Mouse (Mus musculus): Measurements from ENCODE around the gene Acadvl. TPM values are rescaled to one million over a fixed set of nuclear protein-coding genes. Genes with fewer than 3 reads are reported as not detected.

The Acadvl gene
- polyA plus RNA-seq, 1 experiment = 87.8 TPM

GRCm38 (mm10) chr11:69965271-69966005, 49.8 kb downstream of the Acadvl start:
- no peaks in the 10 kb centered on the region for H3K79me3 ChIP-seq (ENCODE audit: low read depth)
- H3K27me3 ChIP-seq (ENCODE audit: control insufficient read depth, insufficient read depth, insufficient read length) = peaks cover 27% of the 10 kb centered on the region
- TF ChIP-seq FOSL1 (IDR thresholded peaks at IDR 0.05; ENCODE audit: insufficient read depth, low read length, poor library complexity, severe bottlenecking) (no peak), MAX (IDR thresholded peaks at IDR 0.05) (no peak), USF1 (IDR thresholded peaks at IDR 0.05; ENCODE audit: low read depth) (no peak), CEBPB (IDR thresholded peaks at IDR 0.05; ENCODE audit: low read depth) (no peak), MYOG (IDR thresholded peaks at IDR 0.05; ENCODE audit: control insufficient read depth, extremely low read depth, insufficient read length) (no peak), CTCF (IDR thresholded peaks at IDR 0.05; ENCODE audit: control insufficient read depth, insufficient read depth, insufficient read length) (no peak), MYOD1 (IDR thresholded peaks at IDR 0.05; ENCODE audit: control insufficient read depth, insufficient read length, low read depth) (no peak)
- H3K4me3 ChIP-seq (ENCODE audit: insufficient read depth, poor library complexity, severe bottlenecking) = no peak overlapping the region
- peaks cover 27% of the 10 kb centered on the region for H3K36me3 ChIP-seq (ENCODE audit: control insufficient read depth, insufficient read depth)
- no peaks in the 10 kb centered on the region for H3K79me2 ChIP-seq (ENCODE audit: control insufficient read depth, insufficient read depth)
- H3ac ChIP-seq (ENCODE audit: control insufficient read depth, insufficient read length, low read depth) = no peak overlapping the region

GRCm38 (mm10) chr11:69964650-69965270, 50.5 kb downstream of the Acadvl start, which contains the start of gene Cldn7:
TSS of gene Cldn7 (plus strand) at chr11:69964779.
- no peak within 1 kb of the TSS for H3K4me3 ChIP-seq (ENCODE audit: insufficient read depth, poor library complexity, severe bottlenecking)
- H3K27me3 ChIP-seq (ENCODE audit: control insufficient read depth, insufficient read depth, insufficient read length) = peaks cover 27% of the 10 kb centered on the region
- no peaks in the 10 kb centered on the region for H3K79me2 ChIP-seq (ENCODE audit: control insufficient read depth, insufficient read depth)
- peaks cover 20% of the 10 kb centered on the region for H3K36me3 ChIP-seq (ENCODE audit: control insufficient read depth, insufficient read depth)
- no peak for TF ChIP-seq MYOD1 (IDR thresholded peaks at IDR 0.05; ENCODE audit: control insufficient read depth, insufficient read length, low read depth)
- TF ChIP-seq MYOG (IDR thresholded peaks at IDR 0.05; ENCODE audit: control insufficient read depth, extremely low read depth, insufficient read length) = no peak
- H3ac ChIP-seq (ENCODE audit: control insufficient read depth, insufficient read length, low read depth) = no peak within 1 kb of the TSS
- H3K79me3 ChIP-seq (ENCODE audit: low read depth) = no peaks in the 10 kb centered on the region

- Histone ChIP-seq H3K4me3 (ENCODE audit: insufficient read depth, poor library complexity, severe bottlenecking) (no peak overlapping the region), H3K79me3 (ENCODE audit: low read depth) (no peaks in the 10 kb centered on the region), H3ac (ENCODE audit: control insufficient read depth, insufficient read length, low read depth) (no peak overlapping the region), H3K79me2 (ENCODE audit: control insufficient read depth, insufficient read depth) (no peaks in the 10 kb centered on the region), H3K36me3 (ENCODE audit: control insufficient read depth, insufficient read depth) (no peaks in the 10 kb centered on the region), H3K27me3 (ENCODE audit: control insufficient read depth, insufficient read depth, insufficient read length) (peaks cover 27% of the 10 kb centered on the region)
- no peak for TF ChIP-seq MYOG (IDR thresholded peaks at IDR 0.05; ENCODE audit: control insufficient read depth, extremely low read depth, insufficient read length)
- TF ChIP-seq USF1 (IDR thresholded peaks at IDR 0.05; ENCODE audit: low read depth) = no peak
- no peak for TF ChIP-seq MYOD1 (IDR thresholded peaks at IDR 0.05; ENCODE audit: control insufficient read depth, insufficient read length, low read depth)
- TF ChIP-seq CTCF (IDR thresholded peaks at IDR 0.05; ENCODE audit: control insufficient read depth, insufficient read depth, insufficient read length) = no peak
- no peak for TF ChIP-seq FOSL1 (IDR thresholded peaks at IDR 0.05; ENCODE audit: insufficient read depth, low read length, poor library complexity, severe bottlenecking)
- no peak for TF ChIP-seq MAX (IDR thresholded peaks at IDR 0.05)
- TF ChIP-seq CEBPB (IDR thresholded peaks at IDR 0.05; ENCODE audit: low read depth) = no peak
Measured at GRCm38 (mm10) chr11:69961841-69962240, 53.4 kb downstream of the Acadvl start.

DNA sequence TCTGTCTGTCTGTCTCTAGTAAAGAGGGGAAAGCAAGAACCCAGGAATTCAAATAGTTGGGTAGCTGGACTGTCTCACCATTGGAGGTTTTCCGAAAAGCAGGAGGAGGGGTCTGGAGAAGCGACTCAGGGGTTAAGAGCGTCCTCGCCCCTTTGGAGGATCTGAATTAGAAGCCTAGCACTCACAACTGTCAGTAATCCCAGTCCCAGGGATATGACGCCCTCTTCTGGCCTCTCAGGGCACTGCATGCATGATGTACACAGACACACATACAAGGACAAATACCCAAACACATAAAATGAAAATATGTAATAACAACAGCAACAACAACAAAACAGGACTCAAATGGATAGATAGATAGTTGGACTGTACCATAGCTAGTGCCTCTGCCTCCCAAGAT, 54.6 kb downstream of the Acadvl start:
- Histone ChIP-seq H3ac (ENCODE audit: control insufficient read depth, insufficient read length, low read depth) (no peak overlapping the region), H3K79me3 (ENCODE audit: low read depth) (no peaks in the 10 kb centered on the region), H3K27me3 (ENCODE audit: control insufficient read depth, insufficient read depth, insufficient read length) (peaks cover 20% of the 10 kb centered on the region), H3K79me2 (ENCODE audit: control insufficient read depth, insufficient read depth) (no peaks in the 10 kb centered on the region), H3K4me3 (ENCODE audit: insufficient read depth, poor library complexity, severe bottlenecking) (no peak overlapping the region), H3K36me3 (ENCODE audit: control insufficient read depth, insufficient read depth) (no peaks in the 10 kb centered on the region)
- no peak for TF ChIP-seq USF1 (IDR thresholded peaks at IDR 0.05; ENCODE audit: low read depth)
- peak; percentile 2 for TF ChIP-seq CTCF (IDR thresholded peaks at IDR 0.05; ENCODE audit: control insufficient read depth, insufficient read depth, insufficient read length)

Small RNAs within 50 kb of the gene (microRNA-seq; reads per million reads assigned to microRNA genes)
- gene Gm44349 (ENCODE audit: borderline microRNAs expressed) (0.20 reads per million), gene Mir324 (ENCODE audit: borderline microRNAs expressed) (2,750 reads per million, percentile 90 among the genes with 10 or more reads in this experiment)

Other genes with a start within 250 kb of the Acadvl start
- 3.0 TPM for gene Zbtb4, start 249.5 kb downstream of the Acadvl start, polyA plus RNA-seq (2012; fragmentation: generic; extraction: Trizol)
- gene Chrnb1, start 219.5 kb downstream of the Acadvl start, polyA plus RNA-seq (2012; fragmentation: generic; extraction: Trizol) = 37.7 TPM
- 4.2 TPM for gene Fgf11, start 213.6 kb downstream of the Acadvl start, polyA plus RNA-seq (2012; fragmentation: generic; extraction: Trizol)
- 0.32 TPM for gene Tmem102, start 209.8 kb downstream of the Acadvl start, polyA plus RNA-seq (2012; fragmentation: generic; extraction: Trizol)
- gene Gm39566, start 200.1 kb downstream of the Acadvl start, polyA plus RNA-seq (2012; fragmentation: generic; extraction: Trizol) = not detected
- not detected for gene Spem2, start 196.9 kb downstream of the Acadvl start, polyA plus RNA-seq (2012; fragmentation: generic; extraction: Trizol)
- gene Spem1, start 193.2 kb downstream of the Acadvl start, polyA plus RNA-seq (2012; fragmentation: generic; extraction: Trizol) = not detected
- 10.7 TPM for gene Nlgn2, start 177.6 kb downstream of the Acadvl start, polyA plus RNA-seq (2012; fragmentation: generic; extraction: Trizol)
- gene Tmem256, start 176.9 kb downstream of the Acadvl start, polyA plus RNA-seq (2012; fragmentation: generic; extraction: Trizol) = 260 TPM
- gene Plscr3, start 169.0 kb downstream of the Acadvl start, polyA plus RNA-seq (2012; fragmentation: generic; extraction: Trizol) = 82.7 TPM
- not detected for gene Tnk1, start 156.7 kb downstream of the Acadvl start, polyA plus RNA-seq (2012; fragmentation: generic; extraction: Trizol)
- not detected for gene Tmem95, start 137.4 kb downstream of the Acadvl start, polyA plus RNA-seq (2012; fragmentation: generic; extraction: Trizol)
- gene Kctd11, start 134.0 kb downstream of the Acadvl start, polyA plus RNA-seq (2012; fragmentation: generic; extraction: Trizol) = 17.2 TPM
- 0.21 TPM for gene Acap1, start 119.9 kb downstream of the Acadvl start, polyA plus RNA-seq (2012; fragmentation: generic; extraction: Trizol)
- gene 2810408A11Rik, start 114.4 kb downstream of the Acadvl start, polyA plus RNA-seq (2012; fragmentation: generic; extraction: Trizol) = 2.4 TPM
- gene Neurl4, start 114.3 kb downstream of the Acadvl start, polyA plus RNA-seq (2012; fragmentation: generic; extraction: Trizol) = 38.4 TPM
- gene Gps2, start 101.5 kb downstream of the Acadvl start, polyA plus RNA-seq (2012; fragmentation: generic; extraction: Trizol) = 37.3 TPM
- gene Eif5a, start 93.5 kb downstream of the Acadvl start, polyA plus RNA-seq (2012; fragmentation: generic; extraction: Trizol) = 2,142 TPM
- gene Ybx2, start 79.6 kb downstream of the Acadvl start, polyA plus RNA-seq (2012; fragmentation: generic; extraction: Trizol) = 0.02 TPM
- 0.53 TPM for gene Slc2a4, start 67.2 kb downstream of the Acadvl start, polyA plus RNA-seq (2012; fragmentation: generic; extraction: Trizol)
- 0.06 TPM for gene Cldn7, start 50.6 kb downstream of the Acadvl start, polyA plus RNA-seq (2012; fragmentation: generic; extraction: Trizol)
- gene Ctdnep1, start 34.3 kb downstream of the Acadvl start, polyA plus RNA-seq (2012; fragmentation: generic; extraction: Trizol) = 141 TPM
- gene Elp5, start 32.9 kb downstream of the Acadvl start, polyA plus RNA-seq (2012; fragmentation: generic; extraction: Trizol) = 111 TPM
- gene Gabarap, start 24.3 kb downstream of the Acadvl start, polyA plus RNA-seq (2012; fragmentation: generic; extraction: Trizol) = 362 TPM
- 93.4 TPM for gene Phf23, start 19.6 kb downstream of the Acadvl start, polyA plus RNA-seq (2012; fragmentation: generic; extraction: Trizol)
- 36.4 TPM for gene Dvl2, start 14.8 kb downstream of the Acadvl start, polyA plus RNA-seq (2012; fragmentation: generic; extraction: Trizol)
- 25.3 TPM for gene Dlg4, start 1.5 kb upstream of the Acadvl start, polyA plus RNA-seq (2012; fragmentation: generic; extraction: Trizol)
- gene Asgr1, start 38.7 kb upstream of the Acadvl start, polyA plus RNA-seq (2012; fragmentation: generic; extraction: Trizol) = 4.0 TPM
- 1.3 TPM for gene Asgr2, start 77.2 kb upstream of the Acadvl start, polyA plus RNA-seq (2012; fragmentation: generic; extraction: Trizol)
- 1.8 TPM for gene Mgl2, start 114.9 kb upstream of the Acadvl start, polyA plus RNA-seq (2012; fragmentation: generic; extraction: Trizol)
- 0.20 TPM for gene Clec10a, start 140.8 kb upstream of the Acadvl start, polyA plus RNA-seq (2012; fragmentation: generic; extraction: Trizol)
- 145 TPM for gene Slc16a11, start 197.3 kb upstream of the Acadvl start, polyA plus RNA-seq (2012; fragmentation: generic; extraction: Trizol)
- gene Slc16a13, start 205.7 kb upstream of the Acadvl start, polyA plus RNA-seq (2012; fragmentation: generic; extraction: Trizol) = 22.0 TPM
- gene Bcl6b, start 214.4 kb upstream of the Acadvl start, polyA plus RNA-seq (2012; fragmentation: generic; extraction: Trizol) = 9.3 TPM
- gene 0610010K14Rik, start 222.5 kb upstream of the Acadvl start, polyA plus RNA-seq (2012; fragmentation: generic; extraction: Trizol) = 91.7 TPM
- gene Gm21988, start 224.4 kb upstream of the Acadvl start, polyA plus RNA-seq (2012; fragmentation: generic; extraction: Trizol) = 10.8 TPM
- gene Rnasek, start 224.4 kb upstream of the Acadvl start, polyA plus RNA-seq (2012; fragmentation: generic; extraction: Trizol) = 300 TPM
- 0.47 TPM for gene Alox12, start 239.9 kb upstream of the Acadvl start, polyA plus RNA-seq (2012; fragmentation: generic; extraction: Trizol)

Data from C2C12 (cell line).